Mouse (Mus musculus) ovary, postnatal 14 days (tissue): ENCODE data around the gene Kcnma1.

ENCODE experiments used
- DNase-seq: peaks from one replicate; pipeline ENCODE4 v3.0.0; 2022; ENCODE audit warnings: low spot score

Gene Kcnma1

GRCm38 (mm10) chr14:23305288-23305687 lies 709.0 kb downstream of the Kcnma1 start:
- no peak for DNase-seq

DNA sequence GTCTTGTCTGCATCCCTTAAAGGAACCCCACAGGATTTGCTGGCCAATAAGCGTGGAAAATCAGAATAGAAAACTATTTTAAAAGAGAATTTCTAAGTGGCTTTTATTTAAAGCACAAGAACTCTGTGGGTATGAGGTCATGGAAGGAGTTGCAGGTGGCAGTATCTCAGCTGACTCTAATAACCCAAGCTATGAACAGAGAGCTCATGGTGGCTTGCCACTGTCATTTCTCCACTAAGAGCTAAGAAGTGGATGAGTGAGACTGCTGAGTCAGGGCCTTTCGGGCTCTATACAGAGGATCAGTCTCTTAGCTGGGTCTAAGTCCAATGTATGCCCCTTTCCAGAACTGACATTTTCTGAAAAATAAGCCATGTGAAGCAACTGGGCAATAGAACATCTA lies 713.8 kb downstream of the Kcnma1 start:
- DNase-seq: no peak

DNA sequence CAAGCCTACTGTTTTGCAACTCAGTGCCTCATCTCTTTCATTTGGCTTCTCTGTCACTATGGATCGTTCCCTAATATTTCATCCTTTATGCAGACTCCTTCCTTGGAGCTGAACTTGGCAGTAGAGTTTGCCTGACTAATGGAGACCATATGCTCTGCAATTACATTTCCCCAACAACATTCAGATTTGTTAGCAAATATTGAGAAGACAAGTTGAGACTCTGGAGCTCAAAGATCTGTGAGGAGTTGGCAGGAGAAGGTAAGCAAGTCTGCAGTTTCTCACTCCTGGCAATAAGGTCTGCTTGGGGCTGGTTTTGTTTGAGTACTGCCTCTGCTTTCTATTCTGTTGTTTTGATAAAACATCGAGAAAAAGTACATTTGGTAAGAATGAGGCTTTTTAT lies 723.7 kb downstream of the Kcnma1 start:
- DNase-seq: no peak

DNA sequence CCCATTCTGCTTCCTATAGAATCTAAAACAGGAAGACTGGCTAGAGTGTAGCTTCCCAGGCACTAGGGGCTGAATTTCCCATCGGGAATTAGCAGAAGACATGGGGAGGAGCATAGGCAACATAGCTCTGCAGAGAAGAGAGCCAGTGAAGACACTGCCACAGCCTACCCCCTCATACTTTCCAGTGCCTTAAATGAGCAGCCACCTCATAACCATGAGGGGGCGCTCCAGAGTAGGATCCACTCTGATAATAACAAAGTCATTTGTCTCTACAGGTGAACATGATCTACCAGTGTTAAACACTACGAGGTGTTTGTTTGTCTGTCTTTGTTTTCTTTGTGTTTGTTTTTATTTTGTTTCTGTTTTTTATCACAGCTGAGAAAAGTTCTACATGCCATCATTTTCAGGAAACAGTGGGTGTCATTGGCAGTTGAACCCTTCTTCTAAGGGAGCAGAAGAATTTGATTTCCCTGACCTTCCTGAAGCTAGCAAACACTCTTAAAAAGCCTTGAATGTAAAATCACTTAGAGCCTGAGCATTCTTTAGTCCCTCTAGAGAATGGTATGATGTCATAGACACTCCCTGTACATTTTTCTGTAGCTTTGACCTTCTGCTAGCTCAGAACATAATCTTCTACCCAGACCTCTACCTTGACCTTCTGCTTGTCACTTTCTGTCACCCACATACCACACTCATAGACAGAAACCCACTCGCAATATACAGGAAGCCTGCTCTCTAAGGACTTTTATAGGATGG lies 747.6 kb downstream of the Kcnma1 start:
- no peak for DNase-seq

GRCm38 (mm10) chr14:23253154-23253553 lies 761.1 kb downstream of the Kcnma1 start:
- no peak for DNase-seq

GRCm38 (mm10) chr14:23244446-23244845 lies 769.8 kb downstream of the Kcnma1 start:
- no peak for DNase-seq

GRCm38 (mm10) chr14:23243857-23244256 lies 770.4 kb downstream of the Kcnma1 start:
- no peak for DNase-seq
